Mouse (Mus musculus) liver, embryonic 14.5 days (tissue): Measurements from ENCODE around the gene Lrmda. TPM values are rescaled to one million over a fixed set of nuclear protein-coding genes. Genes with fewer than 3 reads are reported as not detected.

ENCODE experiments used
- ATAC-seq: fragments of 200-750 bp; cut with Nextera tagmentation; 2 replicates; pipeline ENCODE4 v1.8.0; 2017; ENCODE audit warnings: moderate number of reproducible peaks, mild to moderate bottlenecking, moderate library complexity; ENCODE audit not compliant: insufficient read depth
- DNase-seq, 3 experiments: peaks; one replicate each; pipeline ENCODE4 v3.0.0-alpha.2; 2012 to 2013; ENCODE audit warnings: low read depth in 3 of 3, low spot score in 3 of 3
- H3K27ac ChIP-seq: fragments of 300-500 bp; sonication (generic); 2 replicates; pipeline ENCODE4 v1.5.1; 2014; ENCODE audit warnings: moderate library complexity, mild to moderate bottlenecking, control low read depth, inconsistent platforms
- H3K27me3 ChIP-seq: fragments of 300-500 bp; sonication (generic); 2 replicates; pipeline ENCODE4 v1.6.1; 2014; ENCODE audit warnings: mild to moderate bottlenecking, low read length, moderate library complexity; ENCODE audit not compliant: control insufficient read depth, insufficient read depth
- H3K36me3 ChIP-seq: fragments of 300-500 bp; sonication (generic); replicated peaks from 2 replicates; pipeline ENCODE4 v1.6.1; 2014; ENCODE audit warnings: low read depth; ENCODE audit not compliant: control insufficient read depth, insufficient read depth
- H3K4me1 ChIP-seq, 2 experiments: fragments of 200-500 bp in 1 of 2; fragments of 300-500 bp in 1 of 2; sonication (generic) in 1 of 2; replicated peaks; 2 replicates each; pipeline ENCODE4 v1.6.1; 2012 to 2014; ENCODE audit warnings: antibody characterized with exemption in 1 of 2, inconsistent platforms in 1 of 2, low read length in 1 of 2; ENCODE audit not compliant: control insufficient read depth in 2 of 2, insufficient read depth in 2 of 2
- H3K4me2 ChIP-seq: fragments of 300-500 bp; sonication (generic); 2 replicates; pipeline ENCODE4 v1.6.1; 2014; ENCODE audit warnings: low read depth, mild to moderate bottlenecking, control low read depth, moderate library complexity
- H3K4me3 ChIP-seq, 2 experiments: fragments of 200-500 bp in 1 of 2; fragments of 300-500 bp in 1 of 2; sonication (generic) in 1 of 2; 2 replicates each; pipeline ENCODE4 v1.5.1; 2012 to 2014; ENCODE audit warnings: low read depth in 2 of 2, low read length in 2 of 2, mild to moderate bottlenecking in 2 of 2, control low read depth in 1 of 2, inconsistent platforms in 1 of 2, moderate library complexity in 1 of 2; ENCODE audit not compliant: insufficient read depth in 1 of 2
- H3K9ac ChIP-seq: fragments of 300-500 bp; sonication (generic); replicated peaks from 2 replicates; pipeline ENCODE4 v1.6.1; 2014; ENCODE audit warnings: mild to moderate bottlenecking, control low read depth, moderate library complexity
- H3K9me3 ChIP-seq: fragments of 300-500 bp; sonication (generic); 2 replicates; pipeline ENCODE4 v1.6.1; 2016; ENCODE audit warnings: low read length, mixed read lengths; ENCODE audit not compliant: control insufficient read depth
- CTCF ChIP-seq: IDR thresholded peaks from 2 replicates; pipeline ENCODE4 v1.5.1; 2016; ENCODE audit warnings: antibody characterized with exemption, low read depth, control low read depth
- EP300 ChIP-seq: IDR thresholded peaks from 2 replicates; pipeline ENCODE4 v1.6.1; 2016; ENCODE audit warnings: antibody characterized with exemption, low read depth
- WGBS: fragments of 180-500 bp; shearing (Covaris S2); extraction: QIAGEN DNeasy Blood & Tissue Kit; methylation state at CpG from one replicate; pipeline ENCODE4 v1.1.7; 2014; ENCODE audit not compliant: insufficient replicate concordance; 5-methylcytosine and 5-hydroxymethylcytosine counted together
- polyA plus RNA-seq, 2 experiments: library from polyadenylated mRNA; depleted of rRNA in 1 of 2; stranded (reverse) in 1 of 2; unstranded in 1 of 2; fragments of >200 nt; fragmentation: Nextera tagmentation in 1 of 2; extraction: Ambion mirVana in 1 of 2; gene quantifications; 2 replicates each; pipeline versions ENCODE4 v1.2.1 to v1.2.3; 2012 to 2014

Lrmda gene
- polyA plus RNA-seq, 2 experiments = 0.18 to 0.22 TPM

DNA sequence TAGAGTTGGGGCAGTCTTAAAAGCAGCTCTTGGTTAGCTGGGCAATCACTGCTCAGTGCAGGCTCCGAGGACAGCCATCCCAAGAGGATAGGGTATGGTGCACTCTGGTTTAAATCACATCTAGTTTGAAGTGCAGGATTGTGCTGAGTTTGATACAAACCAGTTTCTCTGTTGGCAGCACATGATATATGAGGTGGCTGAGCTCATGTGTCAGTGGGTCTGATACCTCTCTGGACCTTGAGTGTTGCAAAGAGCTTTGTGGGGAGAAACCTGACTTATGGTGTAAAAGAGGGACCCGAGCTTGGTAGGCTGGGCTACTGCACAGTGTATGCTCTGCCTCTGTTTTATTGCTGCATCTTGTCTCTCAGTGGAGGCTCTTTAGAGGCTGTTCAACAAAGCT, 49.7 kb downstream of the Lrmda start:
- no peaks in the 10 kb centered on the region for H3K36me3 ChIP-seq
- no peak for TF ChIP-seq CTCF
- TF ChIP-seq EP300 = no peak
- H3K9ac ChIP-seq = no peak overlapping the region
- DNase-seq = no peak
- no peak overlapping the region for H3K27ac ChIP-seq
- no peaks in the 10 kb centered on the region for H3K27me3 ChIP-seq
- ATAC-seq = no peak
- no peaks in the 10 kb centered on the region for H3K4me1 ChIP-seq
- H3K4me3 ChIP-seq = no peak overlapping the region
- WGBS = 44% methylated on average over 2 of the region's 2 CpGs
- H3K9me3 ChIP-seq = no peaks in the 10 kb centered on the region
- no peak overlapping the region for H3K4me2 ChIP-seq

- no peak for ATAC-seq
- no peak overlapping the region for H3K4me3 ChIP-seq
- H3K9me3 ChIP-seq = no peaks in the 10 kb centered on the region
- no peak overlapping the region for H3K4me2 ChIP-seq
- DNase-seq = no peak
- H3K4me1 ChIP-seq = no peaks in the 10 kb centered on the region
- no peaks in the 10 kb centered on the region for H3K36me3 ChIP-seq
- WGBS = 60% methylated on average over 5 of the region's 5 CpGs
- no peak overlapping the region for H3K9ac ChIP-seq
- H3K27ac ChIP-seq = no peak overlapping the region
- TF ChIP-seq EP300 = no peak
- TF ChIP-seq CTCF = no peak
- H3K27me3 ChIP-seq = no peaks in the 10 kb centered on the region
Measured at GRCm38 (mm10) chr14:22073385-22073784, 53.9 kb downstream of the Lrmda start.

DNA sequence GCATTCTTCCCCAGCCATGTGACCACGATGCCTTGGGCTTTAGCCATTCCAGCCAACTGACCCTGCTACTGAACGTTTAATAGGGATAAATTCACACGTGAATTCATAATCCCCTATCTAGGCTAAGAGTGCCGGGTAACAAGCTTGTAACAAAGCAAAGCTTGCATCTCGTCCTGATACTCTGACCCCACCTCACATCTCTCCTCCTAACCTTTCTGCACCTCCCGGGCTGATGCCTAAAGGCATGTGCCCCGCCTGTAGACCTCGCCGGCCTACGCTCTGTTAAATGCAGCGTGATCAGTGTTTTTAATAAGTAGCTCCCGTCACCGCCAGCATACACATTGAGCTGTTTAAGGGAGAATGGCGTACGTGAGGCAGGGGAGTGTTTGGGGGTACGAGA, 54.7 kb downstream of the Lrmda start:
- no peak overlapping the region for H3K27ac ChIP-seq
- TF ChIP-seq CTCF (no peak), EP300 (no peak)
- no peak overlapping the region for H3K4me3 ChIP-seq
- no peak for DNase-seq
- H3K9ac ChIP-seq = no peak overlapping the region
- H3K36me3 ChIP-seq = no peaks in the 10 kb centered on the region
- no peak for ATAC-seq
- WGBS = 72% methylated on average over 16 of the region's 16 CpGs
- H3K9me3 ChIP-seq = no peaks in the 10 kb centered on the region
- no peaks in the 10 kb centered on the region for H3K27me3 ChIP-seq
- H3K4me1 ChIP-seq = no peaks in the 10 kb centered on the region
- no peak overlapping the region for H3K4me2 ChIP-seq

GRCm38 (mm10) chr14:22083931-22084330, 64.4 kb downstream of the Lrmda start:
- no peak overlapping the region for H3K4me2 ChIP-seq
- no peak for TF ChIP-seq CTCF
- no peak for TF ChIP-seq EP300
- 62% methylated on average over 3 of the region's 3 CpGs for whole genome bisulfite sequencing
- H3K4me3 ChIP-seq = no peak overlapping the region
- H3K27ac ChIP-seq = no peak overlapping the region
- ATAC-seq (no peak), DNase-seq (no peak)
- no peaks in the 10 kb centered on the region for H3K27me3 ChIP-seq
- no peaks in the 10 kb centered on the region for H3K9me3 ChIP-seq
- no peaks in the 10 kb centered on the region for H3K4me1 ChIP-seq
- H3K9ac ChIP-seq = no peak overlapping the region
- H3K36me3 ChIP-seq = no peaks in the 10 kb centered on the region

GRCm38 (mm10) chr14:22085411-22085810, 65.9 kb downstream of the Lrmda start:
- Histone ChIP-seq H3K9me3 (no peaks in the 10 kb centered on the region), H3K9ac (no peak overlapping the region), H3K27me3 (no peaks in the 10 kb centered on the region), H3K4me3 (no peak overlapping the region), H3K4me1 (no peaks in the 10 kb centered on the region), H3K27ac (no peak overlapping the region), H3K4me2 (no peak overlapping the region), H3K36me3 (no peaks in the 10 kb centered on the region)
- ATAC-seq = no peak
- TF ChIP-seq CTCF (no peak), EP300 (no peak)
- 67% methylated on average over 3 of the region's 3 CpGs for WGBS
- DNase-seq = no peak
